Mouse (Mus musculus): ENCODE data around the gene Bcl3.

DNA sequence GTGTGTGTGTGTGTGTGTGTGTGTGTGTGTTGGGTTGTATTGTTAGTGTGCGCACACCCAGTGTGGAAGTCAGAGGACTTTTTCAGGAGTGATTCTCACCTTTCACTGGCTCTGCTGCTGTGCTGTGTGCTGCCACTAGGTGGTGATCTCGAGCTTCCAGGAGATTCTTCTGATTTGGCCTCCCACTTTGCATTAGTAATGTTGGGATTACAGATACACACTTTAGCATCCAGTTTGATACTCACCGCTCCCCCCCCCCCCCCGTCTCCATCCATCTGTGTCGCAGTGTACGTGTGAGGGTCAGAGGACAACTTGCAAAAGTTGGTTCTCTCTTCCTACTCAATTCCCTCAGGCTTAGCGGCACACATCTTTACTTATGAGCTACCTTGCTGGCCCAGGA, 19.6 kb downstream of the Bcl3 start:
- TF ChIP-seq POLR2A (IDR thresholded peaks at IDR 0.05; ENCODE audit: extremely low read depth, insufficient read depth, low read length) (no peak), CTCF (IDR thresholded peaks at IDR 0.05; ENCODE audit: extremely low read depth, insufficient read depth, low read length) (peak; percentile 93)

Data from cortical plate, adult 2 months (tissue).